Mouse (Mus musculus) megakaryocyte, embryonic 14.5 days (primary cell): ENCODE data around the gene Pla2r1. TPM values are rescaled to one million over a fixed set of nuclear protein-coding genes. Genes with fewer than 3 reads are reported as not detected.

ENCODE experiments used
- H3K27me3 ChIP-seq: replicated peaks from 2 replicates; pipeline ENCODE3; 2012; ENCODE audit warnings: inconsistent platforms
- H3K36me3 ChIP-seq: replicated peaks from 2 replicates; pipeline ENCODE3; 2012; ENCODE audit warnings: low read length, inconsistent platforms, mixed read lengths
- H3K4me1 ChIP-seq: 2 replicates; pipeline ENCODE4 v1.6.1; 2012; ENCODE audit warnings: inconsistent platforms
- H3K4me3 ChIP-seq: replicated peaks from 2 replicates; pipeline ENCODE3; 2012; ENCODE audit warnings: moderate library complexity, mild to moderate bottlenecking, inconsistent platforms
- H3K9me3 ChIP-seq: 2 replicates; pipeline ENCODE4 v1.6.1; 2012; ENCODE audit warnings: inconsistent platforms
- FLI1 ChIP-seq: IDR thresholded peaks from 2 replicates; pipeline ENCODE4 v1.6.1; 2012; ENCODE audit warnings: low read length, inconsistent platforms, mixed read lengths
- GATA1 ChIP-seq: IDR thresholded peaks from 3 replicates; pipeline ENCODE4 v1.6.1; 2012; ENCODE audit warnings: mixed read lengths, low read length, inconsistent platforms, borderline replicate concordance
- polyA plus RNA-seq: library from polyadenylated mRNA; stranded (reverse); fragments of >175 nt; gene quantifications from 2 replicates; pipeline ENCODE4 v1.2.3, GENCODE M21; 2012; ENCODE audit warnings: low replicate concordance; ENCODE audit not compliant: insufficient read depth

The Pla2r1 gene
- polyA plus RNA-seq = not detected in 2 replicates

DNA sequence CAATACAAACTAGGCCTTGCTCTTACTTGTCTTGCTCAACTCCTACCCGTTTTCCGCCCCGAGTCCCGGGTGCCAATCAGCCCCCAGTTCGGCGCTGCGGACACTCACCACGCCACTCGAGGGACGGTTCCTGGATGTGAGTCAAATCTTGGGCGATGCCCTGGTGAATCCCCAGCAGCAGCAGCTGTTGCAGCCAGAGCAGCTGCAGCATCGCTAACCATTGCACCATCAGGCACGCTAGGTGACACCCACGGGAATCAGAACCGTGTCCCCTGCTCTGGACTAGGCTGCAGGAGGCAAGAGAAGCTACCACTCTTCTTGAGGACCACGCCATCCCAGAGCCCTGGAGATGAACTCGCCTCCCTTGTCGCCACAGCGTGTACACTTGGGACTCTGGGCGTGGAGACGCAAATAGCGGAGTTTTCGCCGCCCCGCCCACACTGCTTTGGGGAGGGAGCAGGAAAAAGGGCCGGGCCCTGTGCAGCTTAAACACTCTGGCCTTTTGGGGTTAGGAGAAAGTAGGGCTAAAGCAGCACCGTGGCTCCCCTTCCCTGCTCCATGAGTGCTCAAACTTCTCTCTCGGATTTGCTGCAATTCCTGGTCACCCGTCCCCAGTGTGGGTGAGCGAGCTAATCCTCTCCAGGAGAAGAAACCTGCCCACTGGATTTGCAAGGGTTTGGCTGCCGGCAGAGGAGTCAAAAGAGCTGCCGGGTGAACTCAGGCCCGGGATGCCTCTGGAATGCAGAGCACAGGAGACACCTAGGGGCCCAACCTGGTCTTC is at the start of gene Pla2r1:
TSS of gene Pla2r1 (minus strand) at position 407 of the 781 bp plus-strand sequence.
- H3K36me3 ChIP-seq = no peaks in the 10 kb centered on the region
- no peak for TF ChIP-seq GATA1
- TF ChIP-seq FLI1 = no peak
- peaks cover 1% of the 10 kb centered on the region for H3K27me3 ChIP-seq
- H3K9me3 ChIP-seq = 0 out of 2 replicates have a peak, but pooled peaks cover 3% of the 10 kb centered on the region
- H3K4me3 ChIP-seq = peak within 1 kb of the TSS; percentile 6
- peaks cover 11% of the 10 kb centered on the region for H3K4me1 ChIP-seq

DNA sequence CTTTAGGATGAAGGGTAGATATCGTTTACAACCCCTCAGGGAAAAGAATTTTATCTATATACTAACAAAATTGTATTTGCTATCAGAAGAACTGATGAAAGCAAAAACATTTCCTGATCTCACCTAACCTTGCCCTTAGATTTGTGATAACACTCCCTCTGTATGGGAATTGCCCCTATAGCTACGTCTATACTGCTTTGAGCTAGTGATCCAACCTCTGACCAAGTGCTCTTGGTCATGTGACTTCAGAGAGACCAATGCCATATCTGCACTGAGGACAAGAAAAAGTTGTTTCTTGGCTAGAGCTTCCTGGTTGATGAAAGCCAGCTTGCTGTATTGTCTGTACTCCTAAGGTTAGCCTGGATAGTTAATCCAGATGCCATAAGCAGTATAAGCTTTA is 48.2 kb upstream of the Pla2r1 start:
- H3K36me3 ChIP-seq = no peaks in the 10 kb centered on the region
- H3K27me3 ChIP-seq = no peaks in the 10 kb centered on the region
- TF ChIP-seq GATA1 (no peak), FLI1 (no peak)
- no peak overlapping the region for H3K4me3 ChIP-seq
- no peaks in the 10 kb centered on the region for H3K4me1 ChIP-seq
- no peaks in the 10 kb centered on the region for H3K9me3 ChIP-seq

DNA sequence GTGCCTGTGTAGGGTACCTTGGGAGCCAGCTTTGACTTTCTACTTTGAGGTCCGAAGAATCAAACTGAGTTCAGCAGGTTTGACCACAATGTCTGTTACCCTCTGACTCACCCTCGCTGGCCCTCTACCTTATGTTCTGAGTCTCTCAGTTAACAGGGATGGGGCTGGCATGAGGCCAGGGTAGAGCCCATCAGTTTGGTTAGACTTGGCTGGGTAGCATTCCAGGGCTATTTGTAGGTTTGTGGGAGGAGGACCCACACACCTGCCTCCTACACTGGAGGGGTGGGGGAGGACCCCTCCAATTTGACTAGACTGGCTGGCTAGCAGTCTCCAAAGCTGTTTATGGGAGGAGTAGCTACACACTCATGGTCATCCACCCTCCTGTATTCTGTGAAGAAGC is 47.8 kb upstream of the Pla2r1 start:
- no peaks in the 10 kb centered on the region for H3K36me3 ChIP-seq
- TF ChIP-seq FLI1 = no peak
- no peak for TF ChIP-seq GATA1
- no peaks in the 10 kb centered on the region for H3K4me1 ChIP-seq
- no peak overlapping the region for H3K4me3 ChIP-seq
- no peaks in the 10 kb centered on the region for H3K27me3 ChIP-seq
- no peaks in the 10 kb centered on the region for H3K9me3 ChIP-seq

DNA sequence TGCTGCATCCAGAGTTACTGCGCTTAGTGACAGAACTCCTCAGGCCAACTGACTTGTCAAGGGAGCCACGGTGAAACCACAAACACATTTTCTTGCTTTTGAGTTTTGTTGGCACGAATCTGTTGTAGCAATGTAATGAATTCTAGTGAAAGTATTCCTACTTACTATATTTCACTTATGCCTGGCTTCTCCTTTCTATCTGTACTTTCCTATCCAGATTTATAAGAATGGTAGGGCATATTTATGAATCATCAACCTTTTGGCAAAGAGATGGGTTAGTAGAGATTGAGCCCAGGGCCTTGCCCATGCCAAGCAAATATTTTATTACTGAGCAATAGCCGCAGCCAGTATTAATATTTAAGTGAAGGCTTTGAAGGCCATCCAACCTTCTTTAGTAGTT is 30.3 kb upstream of the Pla2r1 start:
- Histone ChIP-seq H3K9me3 (peaks cover 8% of the 10 kb centered on the region; the same call in 1 of the 2 replicates), H3K36me3 (no peaks in the 10 kb centered on the region)
- TF ChIP-seq GATA1 (no peak), FLI1 (no peak)

DNA sequence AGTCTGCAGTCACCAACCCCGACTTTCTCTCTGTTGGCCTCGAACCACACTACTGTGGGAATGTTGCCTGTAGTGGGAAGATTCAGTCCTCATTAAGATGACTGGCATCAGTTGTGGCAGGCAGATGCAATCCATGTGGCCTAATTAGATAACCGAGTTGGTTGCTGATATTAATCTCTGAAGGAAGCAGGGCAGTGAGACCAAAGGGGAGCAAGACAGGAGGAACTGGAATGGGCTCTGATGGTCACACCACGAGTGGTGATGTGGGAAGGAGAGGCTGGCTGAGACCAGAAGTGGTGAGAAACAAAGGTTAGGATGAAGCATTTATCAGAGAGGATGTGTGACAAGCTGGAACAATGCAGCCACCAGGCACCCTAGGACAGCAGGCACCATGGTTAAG is 1.5 kb upstream of the Pla2r1 start:
- peaks cover 1% of the 10 kb centered on the region for H3K27me3 ChIP-seq
- 0 out of 2 replicates have a peak, but pooled peaks cover 3% of the 10 kb centered on the region for H3K9me3 ChIP-seq
- peaks cover 11% of the 10 kb centered on the region for H3K4me1 ChIP-seq
- H3K36me3 ChIP-seq = no peaks in the 10 kb centered on the region
- no peak overlapping the region for H3K4me3 ChIP-seq
- TF ChIP-seq FLI1 (no peak), GATA1 (no peak)

More for the DNA sequence above, 30.3 kb upstream of the Pla2r1 start:
- Histone ChIP-seq H3K27me3 (no peaks in the 10 kb centered on the region), H3K4me1 (no peaks in the 10 kb centered on the region), H3K4me3 (no peak overlapping the region)

DNA sequence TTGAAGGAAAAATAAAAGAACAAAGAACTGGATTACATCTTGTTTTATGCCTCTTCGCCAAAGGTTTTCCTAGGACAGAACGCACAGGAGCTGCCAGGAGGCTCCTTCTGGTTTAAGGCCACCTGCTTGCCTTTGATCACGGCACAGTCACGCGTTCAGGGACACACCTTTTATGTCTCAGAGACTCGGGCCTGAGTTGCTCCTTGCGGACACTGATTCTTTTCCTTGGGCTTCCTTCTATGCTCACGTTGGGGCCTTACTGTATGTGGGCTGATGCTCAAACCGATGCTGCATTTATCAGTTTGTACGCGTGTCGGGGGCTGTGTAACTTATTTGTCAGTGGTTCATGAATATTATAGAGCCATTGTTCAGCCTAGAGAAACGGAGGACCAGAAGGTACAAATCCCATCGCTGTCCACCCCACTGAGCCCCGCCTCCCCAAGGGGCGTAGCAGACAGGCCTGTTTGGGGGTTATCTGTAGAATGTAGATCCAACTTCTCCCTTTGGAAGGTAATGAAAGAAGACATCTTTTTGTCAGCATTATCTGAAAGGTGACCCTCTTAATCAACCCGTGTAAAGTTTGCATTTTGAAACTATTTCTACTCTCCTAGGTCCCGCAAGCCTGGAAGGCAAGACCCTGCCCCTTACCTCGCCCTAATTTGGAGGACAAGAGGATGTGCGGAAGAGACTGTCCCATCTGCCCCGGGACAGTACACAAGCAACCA is 769 bp downstream of the Pla2r1 start:
- TF ChIP-seq GATA1 (no peak), FLI1 (no peak)
- Histone ChIP-seq H3K9me3 (0 out of 2 replicates have a peak, but pooled peaks cover 3% of the 10 kb centered on the region), H3K4me1 (peaks cover 11% of the 10 kb centered on the region), H3K36me3 (no peaks in the 10 kb centered on the region), H3K4me3 (no peak overlapping the region), H3K27me3 (peaks cover 1% of the 10 kb centered on the region)

DNA sequence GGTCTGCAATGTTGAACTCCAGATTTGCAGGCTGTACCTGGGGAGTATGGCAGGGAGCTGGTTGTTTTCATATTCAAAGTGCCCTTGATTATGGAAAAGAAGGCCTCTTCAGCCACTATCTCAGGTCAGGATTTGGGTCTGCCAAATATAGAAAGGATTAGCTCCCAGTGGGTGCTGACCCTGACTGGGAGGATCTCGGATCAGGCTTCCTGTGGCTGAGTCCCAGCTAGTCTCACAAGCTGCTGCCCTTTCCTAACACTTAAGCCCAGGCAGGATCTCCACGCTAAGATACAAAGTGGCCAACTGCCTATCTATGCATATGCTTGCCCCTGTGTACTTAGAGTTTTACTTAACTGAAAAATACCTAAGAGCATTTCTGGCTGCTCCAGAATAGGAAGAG is 1.4 kb downstream of the Pla2r1 start:
- H3K36me3 ChIP-seq = no peaks in the 10 kb centered on the region
- H3K9me3 ChIP-seq = 0 out of 2 replicates have a peak, but pooled peaks cover 3% of the 10 kb centered on the region
- H3K27me3 ChIP-seq = peaks cover 1% of the 10 kb centered on the region
- TF ChIP-seq GATA1 = no peak
- H3K4me3 ChIP-seq = no peak overlapping the region
- peaks cover 11% of the 10 kb centered on the region for H3K4me1 ChIP-seq

DNA sequence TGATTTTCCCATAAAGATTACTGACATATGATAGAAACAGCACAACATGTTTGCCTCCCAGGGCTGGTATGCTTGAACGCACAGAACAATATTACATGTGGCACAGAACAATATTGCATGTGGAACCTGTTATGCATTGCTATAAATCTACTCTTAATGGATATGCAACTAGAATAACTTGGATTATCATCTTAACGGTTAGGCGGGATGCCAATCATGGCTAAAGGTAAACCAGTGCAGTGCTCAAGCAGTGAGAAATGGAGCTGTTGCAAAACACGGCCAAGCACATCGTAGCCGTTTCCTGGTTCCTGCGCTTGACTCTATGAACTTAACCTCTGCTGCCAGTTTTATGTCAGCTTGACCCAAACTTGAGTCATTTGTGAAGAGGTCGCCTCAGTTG is 2.6 kb downstream of the Pla2r1 start:
- TF ChIP-seq GATA1 (no peak), FLI1 (no peak)
- Histone ChIP-seq H3K27me3 (peaks cover 1% of the 10 kb centered on the region), H3K9me3 (0 out of 2 replicates have a peak, but pooled peaks cover 3% of the 10 kb centered on the region), H3K4me1 (peaks cover 11% of the 10 kb centered on the region), H3K36me3 (no peaks in the 10 kb centered on the region), H3K4me3 (no peak overlapping the region)

DNA sequence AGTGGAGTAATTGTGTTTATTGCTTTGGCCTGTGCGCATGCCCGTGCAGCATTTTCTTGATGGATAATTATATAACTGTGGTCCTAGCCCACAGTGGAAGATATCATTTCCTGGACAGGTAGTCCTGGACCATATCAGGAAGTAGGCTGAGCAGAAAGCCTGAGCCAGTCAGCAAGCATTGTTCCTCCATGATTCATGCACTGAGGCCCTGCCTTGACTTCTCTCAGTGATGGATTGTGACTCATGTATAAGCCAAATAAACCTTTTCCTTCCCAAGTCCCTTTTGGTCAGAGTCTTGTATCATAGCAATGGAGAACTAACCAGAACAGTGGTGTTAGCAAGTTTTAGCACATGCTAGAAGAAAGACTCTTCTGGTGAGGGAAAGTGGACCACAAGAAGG is 3.3 kb downstream of the Pla2r1 start:
- TF ChIP-seq GATA1 = no peak
- H3K9me3 ChIP-seq = 0 out of 2 replicates have a peak, but pooled peaks cover 3% of the 10 kb centered on the region
- H3K36me3 ChIP-seq = no peaks in the 10 kb centered on the region
- no peak overlapping the region for H3K4me3 ChIP-seq
- H3K27me3 ChIP-seq = peaks cover 1% of the 10 kb centered on the region
- peaks cover 10% of the 10 kb centered on the region for H3K4me1 ChIP-seq

DNA sequence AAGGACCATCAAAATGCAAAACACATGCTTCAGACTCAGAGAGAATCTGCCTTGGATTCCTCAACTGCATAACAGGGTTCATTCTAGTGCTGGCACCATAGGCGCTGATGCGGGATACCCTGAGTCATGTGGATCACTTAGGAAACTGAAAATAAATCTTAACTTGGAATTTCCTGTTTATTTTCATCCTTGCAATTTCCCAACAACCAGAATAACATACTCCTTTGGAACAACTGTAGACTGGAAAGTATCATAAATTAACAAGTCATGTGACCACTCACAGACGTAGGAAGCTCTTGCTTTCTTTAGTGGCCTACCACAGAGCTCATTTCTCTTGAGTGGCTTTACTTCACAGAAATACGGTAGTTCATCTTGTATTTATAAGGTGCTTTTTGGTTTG is 7.0 kb downstream of the Pla2r1 start:
- Histone ChIP-seq H3K27me3 (no peaks in the 10 kb centered on the region), H3K36me3 (no peaks in the 10 kb centered on the region), H3K4me3 (no peak overlapping the region), H3K9me3 (no peaks in the 10 kb centered on the region), H3K4me1 (no peaks in the 10 kb centered on the region)
- TF ChIP-seq FLI1 (no peak), GATA1 (no peak)
